In genomic region chr17:57290001-57290670, GRCm38 (mm10) we compare ENCODE assay signal across 9 mouse cellular contexts. TPM values are rescaled to one million over a fixed set of nuclear protein-coding genes. Genes with fewer than 3 reads are reported as not detected.
DNase-seq lines count a peak whose midpoint lies in the region; ATAC-seq lines count a peak whose summit lies in the region.
"Had no signal": no experiment of that assay in that cellular context is flagged by ENCODE, and none has a peak within 500 bp of the region (broad histone marks: within the 10 kb centered on the region; RNA-seq: fewer than 3 reads in every experiment).

No protein-coding gene starts in this region.

- 83% methylated on average over 9 of the region's 9 CpGs for WGBS in embryonic facial prominence, embryonic 12.5 days
- 88% methylated on average over 9 of the region's 9 CpGs for WGBS in embryonic facial prominence, embryonic 10.5 days
- 62% methylated on average over 9 of the region's 9 CpGs for WGBS in heart, embryonic 16.5 days
- 91% methylated on average over 9 of the region's 9 CpGs for WGBS in hindbrain, embryonic 16.5 days

- no peak for DNase-seq in embryonic facial prominence, embryonic 10.5 days (ENCODE audit: low spot score)
- no peak for DNase-seq in adrenal gland, adult 18-20 months (ENCODE audit: low spot score in 2 of 2)
- no peak for DNase-seq in ovary, postnatal 14 days (ENCODE audit: low spot score)

- H3K4me1 ChIP-seq in embryonic facial prominence, embryonic 12.5 days: no peaks in the 10 kb centered on the region
- no peaks in the 10 kb centered on the region for H3K4me1 ChIP-seq in embryonic facial prominence, embryonic 10.5 days
- H3K4me1 ChIP-seq in heart, embryonic 16.5 days (ENCODE audit: control insufficient read depth, insufficient read depth, low read length): no peaks in the 10 kb centered on the region
- no peaks in the 10 kb centered on the region for H3K4me1 ChIP-seq in hindbrain, embryonic 16.5 days (ENCODE audit: control insufficient read depth, insufficient read depth, low read depth, low read length)
- H3K4me1 ChIP-seq: hindbrain, embryonic 12.5 days had no signal

- 0 out of 2 replicates have a peak overlapping the region, but pooled peaks have one; percentile 11 for H3K27ac ChIP-seq in embryonic facial prominence, embryonic 12.5 days
- no peak overlapping the region for H3K27ac ChIP-seq in embryonic facial prominence, embryonic 10.5 days (replicated peaks)
- H3K27ac ChIP-seq in heart, embryonic 16.5 days (ENCODE audit: low read length): peak overlapping the region; percentile 39
- H3K27ac ChIP-seq in hindbrain, embryonic 16.5 days (ENCODE audit: low read depth, low read length): no peak overlapping the region
- H3K27ac ChIP-seq: hindbrain, embryonic 12.5 days had no signal

- no peaks in the 10 kb centered on the region for H3K36me3 ChIP-seq in embryonic facial prominence, embryonic 12.5 days
- H3K36me3 ChIP-seq in embryonic facial prominence, embryonic 10.5 days (replicated peaks): no peaks in the 10 kb centered on the region
- no peaks in the 10 kb centered on the region for H3K36me3 ChIP-seq in heart, embryonic 16.5 days (ENCODE audit: control insufficient read depth, insufficient read depth)
- no peaks in the 10 kb centered on the region for H3K36me3 ChIP-seq in hindbrain, embryonic 16.5 days (ENCODE audit: control insufficient read depth, insufficient read depth, low read length)
- H3K36me3 ChIP-seq: hindbrain, embryonic 12.5 days had no signal

- no peaks in the 10 kb centered on the region for H3K27me3 ChIP-seq in embryonic facial prominence, embryonic 12.5 days
- H3K27me3 ChIP-seq in embryonic facial prominence, embryonic 10.5 days (replicated peaks; ENCODE audit: low read depth, poor library complexity, severe bottlenecking): no peaks in the 10 kb centered on the region
- no peaks in the 10 kb centered on the region for H3K27me3 ChIP-seq in heart, embryonic 16.5 days (ENCODE audit: control insufficient read depth, insufficient read depth, low read length)
- H3K27me3 ChIP-seq in hindbrain, embryonic 16.5 days (replicated peaks; ENCODE audit: control insufficient read depth, insufficient read depth, low read length): no peaks in the 10 kb centered on the region
- H3K27me3 ChIP-seq: hindbrain, embryonic 12.5 days had no signal

- H3K4me2 ChIP-seq in embryonic facial prominence, embryonic 12.5 days (replicated peaks): no peak overlapping the region
- peak overlapping the region; percentile 4; the same call in 1 of the 2 replicates for H3K4me2 ChIP-seq in heart, embryonic 16.5 days (ENCODE audit: low read depth, low read length)
- H3K4me2 ChIP-seq in hindbrain, embryonic 16.5 days (ENCODE audit: low read length): no peak overlapping the region
- H3K4me2 ChIP-seq: hindbrain, embryonic 12.5 days had no signal

- H3K4me3 ChIP-seq in embryonic facial prominence, embryonic 12.5 days: no peak overlapping the region
- H3K4me3 ChIP-seq in embryonic facial prominence, embryonic 10.5 days: no peak overlapping the region
- no peak overlapping the region for H3K4me3 ChIP-seq in heart, embryonic 16.5 days (ENCODE audit: low read length)
- H3K4me3 ChIP-seq in hindbrain, embryonic 16.5 days (ENCODE audit: low read length): no peak overlapping the region
- H3K4me3 ChIP-seq: hindbrain, embryonic 12.5 days had no signal

- H3K9me3 ChIP-seq in embryonic facial prominence, embryonic 12.5 days: no peaks in the 10 kb centered on the region
- H3K9me3 ChIP-seq in embryonic facial prominence, embryonic 10.5 days: 0 out of 2 replicates have a peak, but pooled peaks cover 2% of the 10 kb centered on the region
- no peaks in the 10 kb centered on the region for H3K9me3 ChIP-seq in heart, embryonic 16.5 days (replicated peaks; ENCODE audit: control insufficient read depth, low read length)
- H3K9me3 ChIP-seq in hindbrain, embryonic 16.5 days (ENCODE audit: control insufficient read depth, low read length): no peaks in the 10 kb centered on the region
- H3K9me3 ChIP-seq: hindbrain, embryonic 12.5 days had no signal

- ATAC-seq in embryonic facial prominence, embryonic 12.5 days (ENCODE audit: insufficient number of reproducible peaks, insufficient read depth, low FRiP score, low TSS enrichment): no peak
- peak; percentile 63 for ATAC-seq in CD4-positive, CD25-positive, alpha-beta regulatory T cell, adult 4 months
- ATAC-seq in heart, embryonic 16.5 days (replicated peaks; ENCODE audit: extremely low read depth, insufficient read depth, low FRiP score): peak; percentile 47
- peak; percentile 81 for ATAC-seq in megakaryocyte progenitor cell, adult 5-6 weeks (replicated peaks; ENCODE audit: poor library complexity)
- no peak for ATAC-seq in hindbrain, embryonic 16.5 days

- no peak overlapping the region for H3K9ac ChIP-seq in embryonic facial prominence, embryonic 12.5 days
- H3K9ac ChIP-seq in heart, embryonic 16.5 days (ENCODE audit: low read length): no peak overlapping the region
- no peak overlapping the region for H3K9ac ChIP-seq in hindbrain, embryonic 16.5 days (ENCODE audit: low read depth, low read length)
- H3K9ac ChIP-seq: hindbrain, embryonic 12.5 days had no signal

RNA-seq across cellular contexts. Expression of gene Vav1, which starts 11.2 kb away (rescaled TPM):
- 1.7 and 2.1 TPM in 2 replicates for polyA plus RNA-seq in embryonic facial prominence, embryonic 12.5 days (2016; fragmentation: Nextera tagmentation; extraction: Ambion mirVana)
- polyA plus RNA-seq in embryonic facial prominence, embryonic 10.5 days (2016; fragmentation: Nextera tagmentation; extraction: Ambion mirVana): 1.4 and 1.6 TPM in 2 replicates
- 100 to 1,000 TPM in 1 of 2 experiments, 10 to 100 TPM in 1; 88.9 to 130 TPM for polyA plus RNA-seq in CD4-positive, CD25-positive, alpha-beta regulatory T cell, adult 4 months (2017; shearing (Covaris generic))
- 6.6 and 13.5 TPM in 2 replicates for polyA plus RNA-seq in heart, embryonic 16.5 days (2015; fragmentation: Nextera tagmentation; extraction: Ambion mirVana)
- total RNA-seq in megakaryocyte progenitor cell, adult 5-6 weeks (2015): 79.5 and 87.2 TPM in 2 replicates
- 286 and 303 TPM in 2 replicates for total RNA-seq in megakaryocyte progenitor cell, adult 5-6 weeks (2017)
- 1.4 and 1.7 TPM in 2 replicates for polyA plus RNA-seq in hindbrain, embryonic 16.5 days (2015; fragmentation: Nextera tagmentation; extraction: Ambion mirVana)
- 1 to 10 TPM; 2.6 to 4.0 TPM for total RNA-seq in adrenal gland, adult 18-20 months (2021)

RNA-seq across cellular contexts. Expression of gene Trip10, which starts 40.9 kb away (rescaled TPM):
- polyA plus RNA-seq in embryonic facial prominence, embryonic 12.5 days (2016; fragmentation: Nextera tagmentation; extraction: Ambion mirVana): 33.8 and 35.6 TPM in 2 replicates
- 37.4 and 42.2 TPM in 2 replicates for polyA plus RNA-seq in embryonic facial prominence, embryonic 10.5 days (2016; fragmentation: Nextera tagmentation; extraction: Ambion mirVana)
- 1 to 10 TPM; 2.6 to 3.6 TPM for polyA plus RNA-seq in CD4-positive, CD25-positive, alpha-beta regulatory T cell, adult 4 months (2017; shearing (Covaris generic))
- polyA plus RNA-seq in heart, embryonic 16.5 days (2015; fragmentation: Nextera tagmentation; extraction: Ambion mirVana): 47.8 TPM in 2 replicates
- 3.5 and 3.6 TPM in 2 replicates for total RNA-seq in megakaryocyte progenitor cell, adult 5-6 weeks (2015)
- total RNA-seq in megakaryocyte progenitor cell, adult 5-6 weeks (2017): 7.9 and 8.5 TPM in 2 replicates
- polyA plus RNA-seq in hindbrain, embryonic 16.5 days (2015; fragmentation: Nextera tagmentation; extraction: Ambion mirVana): 10.1 and 11.6 TPM in 2 replicates
- 10 to 100 TPM; 53.4 to 61.0 TPM for total RNA-seq in adrenal gland, adult 18-20 months (2021)

RNA-seq across cellular contexts. Expression of gene Gpr108, which starts 41.9 kb away (rescaled TPM):
- polyA plus RNA-seq in embryonic facial prominence, embryonic 12.5 days (2016; fragmentation: Nextera tagmentation; extraction: Ambion mirVana): 28.8 and 31.9 TPM in 2 replicates
- 24.9 and 25.7 TPM in 2 replicates for polyA plus RNA-seq in embryonic facial prominence, embryonic 10.5 days (2016; fragmentation: Nextera tagmentation; extraction: Ambion mirVana)
- polyA plus RNA-seq in CD4-positive, CD25-positive, alpha-beta regulatory T cell, adult 4 months (2017; shearing (Covaris generic)): 10 to 100 TPM; 62.0 to 94.4 TPM
- 28.9 and 30.3 TPM in 2 replicates for polyA plus RNA-seq in heart, embryonic 16.5 days (2015; fragmentation: Nextera tagmentation; extraction: Ambion mirVana)
- 21.5 and 22.6 TPM in 2 replicates for total RNA-seq in megakaryocyte progenitor cell, adult 5-6 weeks (2015)
- total RNA-seq in megakaryocyte progenitor cell, adult 5-6 weeks (2017): 22.5 and 24.4 TPM in 2 replicates
- 22.8 and 24.2 TPM in 2 replicates for polyA plus RNA-seq in hindbrain, embryonic 16.5 days (2015; fragmentation: Nextera tagmentation; extraction: Ambion mirVana)
- total RNA-seq in adrenal gland, adult 18-20 months (2021): 10 to 100 TPM; 72.4 to 89.6 TPM

Comparison
In these comparisons a context has a peak if more than half of its experiments do, and no peak if none do; other contexts are left out.
1. H3K27ac ChIP-seq: peak in embryonic facial prominence, embryonic 12.5 days (single experiment) and heart, embryonic 16.5 days (single experiment); none in embryonic facial prominence, embryonic 10.5 days (single experiment) and hindbrain, embryonic 16.5 days (single experiment).
2. ATAC-seq: peak in CD4-positive, CD25-positive, alpha-beta regulatory T cell, adult 4 months (single experiment), heart, embryonic 16.5 days (single experiment) and megakaryocyte progenitor cell, adult 5-6 weeks (single experiment); none in embryonic facial prominence, embryonic 12.5 days (single experiment) and hindbrain, embryonic 16.5 days (single experiment).